Mouse (Mus musculus) heart, embryonic 10.5 days (tissue): ENCODE measurements around the gene Zfpm1. TPM values are rescaled to one million over a fixed set of nuclear protein-coding genes. Genes with fewer than 3 reads are reported as not detected.
"Not testable (repeated sequence)": the region's sequence is repeated elsewhere in the genome, so short reads cannot be mapped to it uniquely, and the experiment has no call there.

Source experiments
- DNase-seq: peaks from one replicate; pipeline ENCODE4 v3.0.0-alpha.2; 2017; ENCODE audit warnings: low spot score
- H3K27ac ChIP-seq: fragments of 300-500 bp; sonication (generic); 2 replicates; pipeline ENCODE4 v1.5.1; 2016; ENCODE audit warnings: mild to moderate bottlenecking
- H3K27me3 ChIP-seq: fragments of 300-500 bp; sonication (generic); 2 replicates; pipeline ENCODE4 v1.6.1; 2016; ENCODE audit warnings: mild to moderate bottlenecking; ENCODE audit not compliant: poor library complexity, insufficient read depth, severe bottlenecking
- H3K36me3 ChIP-seq: fragments of 300-500 bp; sonication (generic); 2 replicates; pipeline ENCODE4 v1.6.1; 2016; ENCODE audit warnings: mild to moderate bottlenecking, moderate library complexity
- H3K4me1 ChIP-seq: fragments of 300-500 bp; sonication (generic); 2 replicates; pipeline ENCODE4 v1.6.1; 2016; ENCODE audit warnings: mild to moderate bottlenecking
- H3K4me3 ChIP-seq: fragments of 300-500 bp; sonication (generic); 2 replicates; pipeline ENCODE4 v1.5.1; 2016; ENCODE audit warnings: mild to moderate bottlenecking, moderate library complexity
- H3K9me3 ChIP-seq: fragments of 300-500 bp; sonication (generic); 2 replicates; pipeline ENCODE4 v1.6.1; 2016; ENCODE audit warnings: mild to moderate bottlenecking, moderate library complexity
- WGBS: fragments of 180-500 bp; shearing (Covaris S2); methylation state at CpG from one replicate; pipeline ENCODE4 v1.1.7; 2016; 5-methylcytosine and 5-hydroxymethylcytosine counted together
- polyA plus RNA-seq: library from polyadenylated mRNA; unstranded; fragments of >200 nt; fragmentation: Nextera tagmentation; extraction: Ambion mirVana; gene quantifications from 2 replicates; pipeline ENCODE4 v1.2.1, GENCODE M21; 2016

The Zfpm1 gene
- polyA plus RNA-seq, 1 experiment from 2014 or later, result 12.8 TPM

DNA sequence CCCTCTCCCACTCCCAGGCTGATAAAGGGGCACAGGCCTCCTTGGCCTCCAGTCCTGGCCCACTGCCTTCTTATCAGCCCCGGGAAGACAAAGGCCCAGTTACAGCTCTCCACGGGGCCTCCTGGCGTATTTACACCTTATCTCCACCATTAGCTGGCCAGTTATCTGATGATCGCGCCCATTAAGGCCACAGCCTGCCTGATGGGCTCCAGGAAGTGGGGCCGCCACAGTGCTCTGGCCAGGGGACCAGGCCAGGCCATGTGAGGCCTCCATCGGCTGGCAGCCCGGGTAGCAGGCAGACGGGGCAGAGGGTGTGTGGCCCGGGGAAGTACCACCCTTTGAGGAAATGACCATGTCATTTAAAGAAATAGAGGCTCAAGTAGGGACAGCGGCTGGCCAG lies 40.9 kb downstream of the Zfpm1 start:
- Histone ChIP-seq H3K4me1 (peaks cover 99% of the 10 kb centered on the region), H3K27ac (peak overlapping the region; percentile 81), H3K27me3 (no peaks in the 10 kb centered on the region), H3K9me3 (no peaks in the 10 kb centered on the region), H3K36me3 (peaks cover 30% of the 10 kb centered on the region), H3K4me3 (peak overlapping the region; percentile 22; the same call in 1 of the 2 replicates)
- DNase-seq, result peak; percentile 94
- WGBS, result 11% methylated on average over 11 of the region's 11 CpGs

DNA sequence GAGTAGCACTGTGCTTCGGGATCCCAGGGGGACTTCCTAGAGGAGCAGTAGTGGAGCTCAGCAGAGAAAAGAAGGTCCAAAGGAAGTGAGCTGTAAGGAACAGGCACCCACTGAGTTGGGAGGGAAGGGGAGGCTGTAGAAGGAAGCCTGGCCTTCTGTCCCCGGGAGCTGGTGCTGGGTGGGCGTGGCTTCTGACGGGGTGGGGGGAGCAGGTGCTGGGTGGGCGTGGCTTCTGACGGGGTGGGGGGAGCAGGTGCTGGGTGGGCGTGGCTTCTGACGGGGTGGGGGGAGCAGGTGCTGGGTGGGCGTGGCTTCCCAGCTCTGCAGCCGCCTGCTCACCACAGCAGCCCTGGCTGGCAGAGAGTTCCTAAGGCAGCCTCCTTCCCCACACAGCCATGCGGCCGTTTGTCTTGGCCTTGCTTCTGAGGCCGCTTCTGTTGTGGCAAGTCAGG lies 42.0 kb downstream of the Zfpm1 start:
- DNase-seq, H3K27me3 ChIP-seq, H3K9me3 ChIP-seq: not testable (repeated sequence)
- whole genome bisulfite sequencing, result 16% methylated on average over 10 of the region's 13 CpGs
- Histone ChIP-seq H3K36me3 (peaks cover 35% of the 10 kb centered on the region), H3K4me3 (peak overlapping the region; percentile 25; the same call in 1 of the 2 replicates), H3K27ac (peak overlapping the region; percentile 81), H3K4me1 (peaks cover 98% of the 10 kb centered on the region)

DNA sequence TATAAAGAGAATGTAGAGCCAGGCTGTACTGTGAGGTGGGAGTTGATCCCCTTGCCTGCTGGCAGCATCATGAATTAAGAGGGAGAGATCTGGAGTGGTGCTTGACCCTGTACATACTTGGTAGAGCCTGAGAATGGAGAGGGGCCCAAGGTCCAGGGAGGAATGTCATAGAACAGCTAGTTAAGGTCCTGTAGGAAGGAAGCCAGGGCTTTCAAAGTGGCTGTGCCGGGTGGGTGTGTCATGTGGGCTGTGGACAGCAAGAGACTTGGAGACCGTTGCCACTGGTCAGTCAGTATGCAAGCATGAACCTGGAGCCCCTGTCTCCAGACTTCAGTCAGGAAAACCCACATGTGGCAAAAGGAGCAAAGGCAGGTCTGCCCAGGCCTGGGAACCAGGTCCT lies 43.3 kb downstream of the Zfpm1 start:
- whole genome bisulfite sequencing, result 33% methylated on average over 2 of the region's 2 CpGs
- H3K9me3 ChIP-seq, result no peaks in the 10 kb centered on the region
- peak overlapping the region; percentile 81 for H3K27ac ChIP-seq
- peak overlapping the region; percentile 19; the same call in 1 of the 2 replicates for H3K4me3 ChIP-seq
- H3K36me3 ChIP-seq, result peaks cover 35% of the 10 kb centered on the region; the same call in 1 of the 2 replicates
- no peak for DNase-seq
- H3K4me1 ChIP-seq, result peaks cover 98% of the 10 kb centered on the region
- H3K27me3 ChIP-seq, result no peaks in the 10 kb centered on the region

DNA sequence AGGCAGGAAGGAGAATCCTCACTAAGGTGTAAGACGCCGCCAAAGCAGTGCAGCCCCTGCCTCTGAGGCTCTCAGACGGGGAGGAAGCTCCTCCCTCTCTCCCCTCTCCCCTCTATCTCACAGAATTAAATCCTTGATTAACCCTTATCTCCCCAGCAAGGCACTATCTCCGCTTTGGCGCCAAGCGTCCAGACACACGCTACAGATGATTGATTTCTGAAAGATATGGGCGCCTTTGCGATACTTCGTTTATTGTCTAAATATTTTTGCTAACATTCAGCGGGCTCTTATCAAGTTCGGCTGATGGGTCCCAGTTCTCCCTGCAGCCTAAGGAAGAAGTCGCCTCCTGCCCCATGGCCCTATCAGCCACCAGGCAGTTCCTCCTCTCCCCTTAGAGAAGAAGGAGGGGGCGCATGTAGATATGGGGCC lies 44.2 kb downstream of the Zfpm1 start:
- no peak for DNase-seq
- H3K9me3 ChIP-seq, result no peaks in the 10 kb centered on the region
- H3K27me3 ChIP-seq, result no peaks in the 10 kb centered on the region
- H3K27ac ChIP-seq, result peak overlapping the region; percentile 81
- H3K4me3 ChIP-seq, result peak overlapping the region; percentile 32
- H3K4me1 ChIP-seq, result peaks cover 98% of the 10 kb centered on the region
- WGBS, result 4% methylated on average over 14 of the region's 14 CpGs
- H3K36me3 ChIP-seq, result peaks cover 42% of the 10 kb centered on the region

DNA sequence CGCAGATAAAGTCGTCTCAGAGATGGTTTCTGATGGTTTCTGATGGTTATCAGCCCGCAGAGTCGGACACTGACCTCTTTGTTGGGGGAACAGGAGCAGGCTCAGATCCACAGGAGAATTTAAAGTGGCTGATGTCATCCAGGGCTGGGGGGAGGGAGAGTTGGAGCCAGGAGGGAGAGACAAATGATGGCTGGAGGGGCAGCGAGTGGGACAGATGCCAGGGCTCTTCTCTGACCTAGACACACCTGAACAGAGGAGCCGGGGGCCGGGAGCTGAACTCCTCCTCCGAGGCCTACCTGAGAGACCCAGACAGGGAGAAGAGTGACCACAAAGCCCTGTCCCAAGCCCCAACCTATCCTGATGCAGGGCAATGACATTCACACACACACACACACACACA lies 47.1 kb downstream of the Zfpm1 start:
- H3K27me3 ChIP-seq, result peaks cover 7% of the 10 kb centered on the region
- 49% methylated on average over 8 of the region's 8 CpGs for WGBS
- H3K9me3 ChIP-seq, result no peaks in the 10 kb centered on the region
- no peak overlapping the region for H3K4me3 ChIP-seq
- peak overlapping the region; percentile 85 for H3K27ac ChIP-seq
- H3K4me1 ChIP-seq, result peaks cover 93% of the 10 kb centered on the region
- DNase-seq, result no peak
- H3K36me3 ChIP-seq, result peaks cover 60% of the 10 kb centered on the region

DNA sequence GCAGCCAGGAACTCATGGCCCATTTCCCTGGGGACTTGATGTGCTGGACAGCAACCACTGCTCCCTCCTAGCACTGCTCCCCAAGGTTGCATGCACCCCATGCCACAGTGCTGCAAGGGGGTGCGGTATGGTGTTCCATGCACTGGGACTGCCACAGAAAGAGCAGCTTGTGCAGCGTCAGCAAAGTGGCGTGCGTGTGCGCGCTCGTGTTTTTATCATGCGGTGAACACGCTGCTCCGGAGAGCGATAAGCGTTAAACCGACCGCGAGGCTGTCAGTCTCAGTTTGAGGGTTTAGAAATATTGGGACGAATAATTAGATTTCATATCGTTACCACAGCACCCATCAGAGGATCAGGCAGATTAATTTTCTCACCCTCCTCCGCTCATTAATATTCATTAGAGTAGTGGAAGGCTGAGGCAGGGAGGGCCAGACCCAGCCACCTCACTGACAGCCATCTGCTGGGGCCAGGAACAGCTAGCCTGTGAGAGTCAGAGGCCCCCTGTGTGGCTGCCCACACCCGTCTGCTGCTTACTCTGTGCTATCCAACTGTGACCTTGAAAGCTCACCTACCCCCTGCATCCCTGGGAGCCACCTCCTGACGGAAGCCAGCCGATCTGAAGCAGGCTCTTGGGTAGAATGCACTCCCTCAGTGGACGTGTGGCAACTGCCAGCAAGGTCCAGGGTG lies 47.8 kb downstream of the Zfpm1 start:
- H3K36me3 ChIP-seq, result peaks cover 65% of the 10 kb centered on the region
- no peaks in the 10 kb centered on the region for H3K9me3 ChIP-seq
- no peak for DNase-seq
- H3K4me3 ChIP-seq, result no peak overlapping the region
- peaks cover 13% of the 10 kb centered on the region for H3K27me3 ChIP-seq
- peak overlapping the region; percentile 85 for H3K27ac ChIP-seq
- peaks cover 87% of the 10 kb centered on the region for H3K4me1 ChIP-seq
- WGBS, result 74% methylated on average over 22 of the region's 22 CpGs

DNA sequence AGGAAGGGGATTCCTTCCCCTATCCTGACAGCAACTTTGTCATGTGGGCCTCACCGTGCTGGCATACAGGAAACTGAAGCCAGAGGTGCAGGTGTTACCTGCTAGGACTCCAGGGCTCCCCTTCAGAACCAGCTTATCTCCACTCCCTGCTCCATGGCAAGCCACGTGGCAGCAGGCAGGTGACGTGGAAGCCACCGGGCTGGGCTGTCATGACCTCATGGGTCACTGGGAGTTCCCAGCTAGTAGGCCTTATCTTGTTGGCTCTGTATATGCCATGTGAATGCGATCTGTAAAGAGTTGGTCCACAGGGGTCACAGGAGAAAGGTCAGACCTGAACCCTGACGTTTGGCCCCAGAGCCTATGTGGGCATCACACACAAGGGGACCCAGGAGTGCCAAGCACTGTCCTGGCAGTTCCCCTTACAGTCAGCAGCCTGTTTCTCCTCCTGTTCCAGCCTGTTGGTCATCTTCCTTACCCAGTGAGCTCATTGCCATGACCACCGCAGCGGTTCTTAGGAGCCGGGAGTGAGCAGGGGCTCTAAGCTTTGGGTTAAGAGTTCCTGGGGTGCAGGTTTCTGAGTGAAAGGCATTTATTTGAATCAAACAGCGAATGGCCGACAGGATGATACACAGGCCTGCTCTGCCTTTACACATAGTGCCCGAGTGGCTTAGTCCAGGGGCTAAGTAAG lies 48.6 kb downstream of the Zfpm1 start:
- Histone ChIP-seq H3K4me3 (no peak overlapping the region), H3K9me3 (no peaks in the 10 kb centered on the region), H3K27me3 (peaks cover 22% of the 10 kb centered on the region), H3K4me1 (peaks cover 86% of the 10 kb centered on the region), H3K27ac (peak overlapping the region; percentile 85), H3K36me3 (peaks cover 69% of the 10 kb centered on the region)
- no peak for DNase-seq
- WGBS, result 58% methylated on average over 12 of the region's 12 CpGs

DNA sequence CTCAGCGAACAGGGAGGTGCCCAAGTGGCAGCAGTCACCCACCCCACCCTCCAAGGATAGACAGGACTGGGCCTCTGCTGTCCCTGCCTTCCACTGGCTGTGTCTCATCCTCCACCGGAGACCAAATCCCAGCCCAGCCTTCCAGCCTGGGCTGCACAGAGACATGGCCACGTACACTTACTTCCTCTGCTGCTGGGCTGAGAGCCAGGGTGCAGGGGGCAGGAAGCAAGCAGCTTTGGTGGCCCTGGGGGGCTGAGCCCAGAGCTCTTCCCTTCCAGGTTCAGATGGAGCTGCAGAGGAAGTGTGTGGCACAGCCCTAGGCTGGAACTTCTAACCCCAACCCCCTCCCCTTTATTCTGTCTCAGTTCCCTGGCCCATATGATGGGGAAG lies 49.2 kb downstream of the Zfpm1 start:
- 62% methylated on average over 3 of the region's 3 CpGs for WGBS
- Histone ChIP-seq H3K4me3 (no peak overlapping the region), H3K9me3 (no peaks in the 10 kb centered on the region), H3K27me3 (peaks cover 27% of the 10 kb centered on the region), H3K36me3 (peaks cover 74% of the 10 kb centered on the region), H3K27ac (peak overlapping the region; percentile 85), H3K4me1 (peaks cover 86% of the 10 kb centered on the region)
- no peak for DNase-seq

DNA sequence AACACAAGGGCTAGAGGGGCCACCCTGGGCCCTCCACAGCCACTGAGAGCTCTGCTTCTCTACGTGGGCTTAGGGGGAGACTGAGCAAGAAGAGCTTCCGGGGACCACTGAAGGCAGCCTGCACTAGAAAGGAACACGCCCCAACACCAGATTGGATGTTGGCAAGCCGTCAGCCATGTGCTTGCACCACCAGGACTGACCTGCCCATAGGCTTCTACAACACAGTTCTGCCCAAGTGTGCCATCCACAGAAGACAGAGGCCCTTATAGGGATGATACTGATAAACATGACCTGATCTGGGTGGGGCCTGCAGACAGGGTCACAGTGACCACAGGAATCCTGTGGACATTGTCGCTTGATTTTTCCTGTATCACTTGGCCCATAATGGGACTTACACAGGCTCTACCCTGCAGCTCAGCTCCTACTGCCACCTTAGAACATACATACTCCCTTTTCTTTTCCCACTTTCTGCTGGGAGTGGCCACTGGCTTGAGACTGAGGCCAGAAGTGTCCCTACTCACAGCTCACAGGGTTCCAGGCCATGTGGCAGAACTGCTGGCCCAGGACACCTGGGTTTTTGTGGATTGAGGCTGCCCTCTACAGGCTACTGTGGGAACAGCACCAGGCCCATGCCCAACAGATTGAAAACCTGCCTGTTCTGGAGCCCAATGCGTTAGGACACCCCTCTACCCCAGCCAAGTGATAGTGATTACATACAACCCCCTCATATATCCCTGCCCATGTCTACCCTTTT lies 51.0 kb downstream of the Zfpm1 start:
- H3K27ac ChIP-seq, result peak overlapping the region; percentile 48; the same call in 1 of the 2 replicates
- peaks cover 45% of the 10 kb centered on the region for H3K27me3 ChIP-seq
- peaks cover 80% of the 10 kb centered on the region for H3K4me1 ChIP-seq
- H3K36me3 ChIP-seq, result peaks cover 89% of the 10 kb centered on the region
- 69% methylated on average over 6 of the region's 6 CpGs for WGBS
- no peak for DNase-seq
- H3K4me3 ChIP-seq, result no peak overlapping the region
- no peaks in the 10 kb centered on the region for H3K9me3 ChIP-seq

DNA sequence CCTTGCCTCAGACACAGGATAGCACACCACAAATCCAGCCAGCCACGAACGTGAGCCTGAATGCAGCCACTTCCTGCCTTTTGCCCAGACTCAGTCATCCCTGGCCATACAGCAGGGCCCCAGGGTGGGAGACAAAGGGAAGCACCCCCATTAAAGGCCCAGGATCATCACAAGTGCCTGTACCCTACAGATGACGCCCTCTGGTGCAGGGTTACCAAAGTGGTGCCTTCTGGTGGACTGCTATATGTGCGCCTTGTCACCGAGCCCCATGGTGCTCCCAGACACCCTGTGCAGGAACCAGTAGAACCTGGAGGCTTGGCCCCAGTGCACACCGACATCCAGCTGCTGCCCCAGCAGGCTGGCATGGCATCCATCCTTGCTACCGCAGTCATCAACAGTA lies 51.6 kb downstream of the Zfpm1 start:
- WGBS, result 88% methylated on average over 7 of the region's 7 CpGs
- Histone ChIP-seq H3K9me3 (no peaks in the 10 kb centered on the region), H3K4me3 (no peak overlapping the region), H3K27me3 (peaks cover 51% of the 10 kb centered on the region), H3K36me3 (peaks cover 89% of the 10 kb centered on the region), H3K4me1 (peaks cover 77% of the 10 kb centered on the region), H3K27ac (0 out of 2 replicates have a peak overlapping the region, but pooled peaks have one; percentile 37)
- no peak for DNase-seq

DNA sequence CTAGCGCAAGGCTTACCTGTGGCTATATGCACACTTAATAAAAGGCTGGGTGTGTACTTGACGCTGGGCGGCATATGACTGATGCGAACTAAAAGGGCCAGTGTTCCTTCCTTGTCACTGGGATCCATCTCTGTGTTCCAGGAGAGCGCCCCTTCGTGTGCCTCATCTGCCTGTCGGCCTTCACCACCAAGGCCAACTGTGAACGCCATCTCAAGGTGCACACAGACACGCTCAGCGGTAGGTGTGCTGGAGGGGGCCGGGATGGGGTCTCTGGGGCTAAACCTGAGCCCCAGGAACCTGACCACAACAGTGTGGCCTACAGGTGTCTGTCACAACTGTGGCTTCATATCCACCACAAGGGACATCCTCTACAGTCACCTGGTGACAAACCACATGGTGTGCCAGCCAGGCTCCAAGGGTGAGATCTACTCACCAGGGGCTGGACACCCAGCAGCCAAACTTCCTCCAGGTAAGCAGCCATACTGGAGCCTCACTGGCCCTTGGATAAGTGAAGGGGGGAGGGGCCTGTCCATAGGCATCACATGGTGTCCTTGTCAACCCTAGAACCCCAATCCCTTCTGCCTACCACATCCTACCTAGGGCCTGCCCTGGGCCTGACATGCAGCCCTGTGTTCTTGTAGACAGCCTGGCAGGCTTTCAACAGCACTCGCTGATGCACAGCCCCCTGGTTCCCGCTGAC lies 53.0 kb downstream of the Zfpm1 start:
- Histone ChIP-seq H3K27ac (no peak overlapping the region), H3K4me3 (no peak overlapping the region), H3K36me3 (peaks cover 94% of the 10 kb centered on the region), H3K9me3 (no peaks in the 10 kb centered on the region), H3K4me1 (peaks cover 66% of the 10 kb centered on the region), H3K27me3 (peaks cover 52% of the 10 kb centered on the region)
- 86% methylated on average over 13 of the region's 13 CpGs for WGBS
- DNase-seq, result no peak

DNA sequence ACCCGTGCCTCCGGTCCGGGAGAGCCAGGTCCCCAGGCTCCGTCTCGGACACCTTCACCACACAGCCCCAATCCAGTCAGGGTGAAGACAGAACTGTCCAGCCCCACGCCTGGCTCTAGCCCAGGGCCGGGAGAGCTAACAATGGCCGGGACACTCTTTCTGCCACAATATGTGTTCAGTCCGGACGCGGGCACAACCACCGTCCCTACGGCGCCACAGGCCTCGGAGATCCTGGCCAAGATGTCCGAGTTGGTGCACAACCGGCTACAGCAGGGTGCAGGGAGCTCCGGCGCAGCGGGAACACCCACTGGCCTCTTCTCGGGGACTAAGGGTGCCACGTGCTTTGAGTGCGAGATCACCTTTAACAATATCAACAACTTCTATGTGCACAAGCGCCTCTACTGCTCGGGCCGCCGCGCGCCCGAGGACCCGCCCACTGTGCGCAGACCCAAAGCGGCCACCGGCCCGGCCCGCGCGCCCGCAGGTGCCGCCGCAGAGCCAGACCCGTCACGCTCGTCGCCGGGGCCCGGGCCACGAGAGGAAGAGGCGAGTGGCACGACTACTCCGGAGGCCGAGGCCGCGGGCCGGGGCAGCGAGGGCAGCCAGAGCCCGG lies 53.8 kb downstream of the Zfpm1 start:
- H3K27ac ChIP-seq, result peak overlapping the region; percentile 73
- WGBS, result 40% methylated on average over 57 of the region's 57 CpGs
- peaks cover 58% of the 10 kb centered on the region for H3K4me1 ChIP-seq
- H3K4me3 ChIP-seq, result peak overlapping the region; percentile 58
- peaks cover 94% of the 10 kb centered on the region for H3K36me3 ChIP-seq
- no peaks in the 10 kb centered on the region for H3K9me3 ChIP-seq
- peaks cover 52% of the 10 kb centered on the region for H3K27me3 ChIP-seq
- no peak for DNase-seq
